Mouse (Mus musculus): ENCODE results near the gene Oser1. TPM values are rescaled to one million over a fixed set of nuclear protein-coding genes. Genes with fewer than 3 reads are reported as not detected.

Gene Oser1
- polyA plus RNA-seq, 1 experiment = 9.0 TPM

DNA sequence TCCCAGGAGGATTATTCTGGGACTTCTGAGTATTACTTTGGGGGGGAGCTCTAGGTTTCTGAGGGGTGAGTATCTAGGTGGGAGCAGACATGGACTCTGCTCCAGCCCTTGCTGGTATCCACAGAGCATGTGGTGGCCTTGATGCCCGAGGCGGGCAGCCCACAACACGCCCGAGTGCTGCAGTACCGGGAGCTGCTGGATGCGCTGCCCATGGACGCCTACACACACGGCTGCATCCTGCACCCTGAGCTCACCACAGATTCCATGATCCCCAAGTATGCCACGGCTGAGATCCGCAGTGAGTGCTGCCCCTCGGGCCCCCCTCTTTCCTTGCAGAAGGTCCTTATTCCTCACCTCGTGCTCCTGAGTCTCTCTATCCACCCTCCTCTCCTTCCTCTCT lies 22.9 kb upstream of the Oser1 start:
- WGBS = 81% methylated on average over 12 of the region's 12 CpGs

DNA sequence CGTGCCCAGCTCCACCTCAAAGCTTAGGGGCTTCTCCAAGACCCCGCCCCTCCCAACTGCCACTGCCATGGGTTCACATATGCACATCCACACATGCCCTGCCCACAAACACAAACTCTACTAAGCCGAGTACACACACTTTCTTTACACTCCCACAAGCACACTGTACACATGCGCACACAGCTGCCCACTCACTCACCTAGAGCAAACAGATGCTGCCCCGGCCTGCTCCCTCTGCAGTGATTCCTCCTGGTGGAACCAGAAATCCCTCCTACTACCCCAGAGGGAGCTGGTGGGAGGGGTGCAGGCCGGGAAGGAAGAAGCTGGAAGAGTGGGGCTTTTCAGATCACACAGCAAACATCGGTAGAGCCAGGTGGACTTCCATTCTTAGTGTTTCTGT lies 19.5 kb upstream of the Oser1 start:
- Histone ChIP-seq H3K27me3 (ENCODE audit: control insufficient read depth, insufficient read depth, low read length) (no peaks in the 10 kb centered on the region), H3K4me3 (ENCODE audit: extremely low read depth, insufficient read depth, insufficient read length) (no peak overlapping the region), H3K36me3 (ENCODE audit: control insufficient read depth, insufficient read depth, low read length) (no peaks in the 10 kb centered on the region), H3K4me1 (ENCODE audit: control insufficient read depth, insufficient read depth, insufficient read length) (no peaks in the 10 kb centered on the region), H3K27ac (ENCODE audit: insufficient read depth, low read length) (no peak overlapping the region)
- 65% methylated on average over 7 of the region's 7 CpGs for WGBS
- no peak for DNase-seq (ENCODE audit: low read depth in 1 of 2, low spot score in 2 of 2)
- TF ChIP-seq POLR2A (IDR thresholded peaks at IDR 0.05; ENCODE audit: low read depth, low read length) (no peak), CTCF (IDR thresholded peaks at IDR 0.05; ENCODE audit: extremely low read depth, insufficient read depth, insufficient read length, insufficient replicate concordance) (no peak)

More for the DNA sequence above, 22.9 kb upstream of the Oser1 start:
- Histone ChIP-seq H3K4me3 (ENCODE audit: extremely low read depth, insufficient read depth, insufficient read length) (no peak overlapping the region), H3K36me3 (ENCODE audit: control insufficient read depth, insufficient read depth, low read length) (no peaks in the 10 kb centered on the region), H3K4me1 (ENCODE audit: control insufficient read depth, insufficient read depth, insufficient read length) (no peaks in the 10 kb centered on the region), H3K27me3 (ENCODE audit: control insufficient read depth, insufficient read depth, low read length) (no peaks in the 10 kb centered on the region), H3K27ac (ENCODE audit: insufficient read depth, low read length) (no peak overlapping the region)
- TF ChIP-seq POLR2A (IDR thresholded peaks at IDR 0.05; ENCODE audit: low read depth, low read length) (no peak), CTCF (IDR thresholded peaks at IDR 0.05; ENCODE audit: extremely low read depth, insufficient read depth, insufficient read length, insufficient replicate concordance) (no peak)
- no peak for DNase-seq (ENCODE audit: low read depth in 1 of 2, low spot score in 2 of 2)

DNA sequence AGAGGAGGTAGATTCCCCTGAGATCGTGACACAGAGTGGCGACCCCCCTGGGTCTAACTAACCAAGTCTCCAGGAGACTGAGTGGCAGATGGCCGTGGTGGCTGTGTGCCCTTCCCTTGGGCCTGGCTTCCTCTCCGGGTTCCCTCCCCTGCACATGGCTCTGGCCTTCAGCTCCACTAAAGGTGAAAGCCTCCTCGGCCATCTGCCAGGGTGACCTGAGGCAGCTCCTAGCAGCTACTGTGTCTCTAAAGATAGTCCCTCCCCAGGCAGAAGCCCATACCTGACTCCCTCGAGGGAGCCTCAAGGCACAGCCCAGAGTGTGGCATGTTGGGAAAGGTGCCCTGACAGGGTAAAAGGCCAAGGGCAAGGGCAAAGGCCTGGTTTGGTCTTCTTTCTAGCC lies 19.0 kb upstream of the Oser1 start:
- H3K36me3 ChIP-seq (ENCODE audit: control insufficient read depth, insufficient read depth, low read length) = no peaks in the 10 kb centered on the region
- no peak overlapping the region for H3K27ac ChIP-seq (ENCODE audit: insufficient read depth, low read length)
- no peak for DNase-seq (ENCODE audit: low read depth in 1 of 2, low spot score in 2 of 2)
- H3K27me3 ChIP-seq (ENCODE audit: control insufficient read depth, insufficient read depth, low read length) = peaks cover 3% of the 10 kb centered on the region
- H3K4me3 ChIP-seq (ENCODE audit: extremely low read depth, insufficient read depth, insufficient read length) = no peak overlapping the region
- WGBS = 56% methylated on average over 6 of the region's 6 CpGs
- TF ChIP-seq CTCF (IDR thresholded peaks at IDR 0.05; ENCODE audit: extremely low read depth, insufficient read depth, insufficient read length, insufficient replicate concordance) = no peak
- TF ChIP-seq POLR2A (IDR thresholded peaks at IDR 0.05; ENCODE audit: low read depth, low read length) = no peak
- no peaks in the 10 kb centered on the region for H3K4me1 ChIP-seq (ENCODE audit: control insufficient read depth, insufficient read depth, insufficient read length)

DNA sequence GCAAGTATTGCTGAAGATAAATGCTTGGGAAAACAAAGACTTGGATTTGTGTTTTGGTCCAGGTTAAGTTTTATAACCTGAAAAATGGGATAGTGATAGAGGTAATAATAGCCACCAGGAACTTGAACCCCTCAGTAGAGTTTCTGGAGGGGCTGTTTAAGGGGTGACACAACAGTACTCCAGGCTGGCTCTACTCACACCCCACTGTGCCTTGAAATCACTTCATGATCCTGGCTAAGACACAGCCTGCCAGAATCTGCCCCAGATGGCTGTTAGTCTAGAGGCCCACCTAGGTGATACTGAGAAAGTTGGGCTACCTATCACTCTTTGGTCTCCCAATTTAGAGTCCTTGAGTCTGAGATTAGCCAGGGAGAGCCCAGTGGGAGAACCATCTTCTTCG lies 15.0 kb upstream of the Oser1 start:
- WGBS = 63% methylated on average over 1 of the region's 1 CpGs
- H3K4me3 ChIP-seq (ENCODE audit: extremely low read depth, insufficient read depth, insufficient read length) = no peak overlapping the region
- H3K27me3 ChIP-seq (ENCODE audit: control insufficient read depth, insufficient read depth, low read length) = peaks cover 5% of the 10 kb centered on the region
- no peak overlapping the region for H3K27ac ChIP-seq (ENCODE audit: insufficient read depth, low read length)
- no peak for DNase-seq (ENCODE audit: low read depth in 1 of 2, low spot score in 2 of 2)
- H3K4me1 ChIP-seq (ENCODE audit: control insufficient read depth, insufficient read depth, insufficient read length) = no peaks in the 10 kb centered on the region
- no peaks in the 10 kb centered on the region for H3K36me3 ChIP-seq (ENCODE audit: control insufficient read depth, insufficient read depth, low read length)
- TF ChIP-seq CTCF (IDR thresholded peaks at IDR 0.05; ENCODE audit: extremely low read depth, insufficient read depth, insufficient read length, insufficient replicate concordance) (no peak), POLR2A (IDR thresholded peaks at IDR 0.05; ENCODE audit: low read depth, low read length) (no peak)

DNA sequence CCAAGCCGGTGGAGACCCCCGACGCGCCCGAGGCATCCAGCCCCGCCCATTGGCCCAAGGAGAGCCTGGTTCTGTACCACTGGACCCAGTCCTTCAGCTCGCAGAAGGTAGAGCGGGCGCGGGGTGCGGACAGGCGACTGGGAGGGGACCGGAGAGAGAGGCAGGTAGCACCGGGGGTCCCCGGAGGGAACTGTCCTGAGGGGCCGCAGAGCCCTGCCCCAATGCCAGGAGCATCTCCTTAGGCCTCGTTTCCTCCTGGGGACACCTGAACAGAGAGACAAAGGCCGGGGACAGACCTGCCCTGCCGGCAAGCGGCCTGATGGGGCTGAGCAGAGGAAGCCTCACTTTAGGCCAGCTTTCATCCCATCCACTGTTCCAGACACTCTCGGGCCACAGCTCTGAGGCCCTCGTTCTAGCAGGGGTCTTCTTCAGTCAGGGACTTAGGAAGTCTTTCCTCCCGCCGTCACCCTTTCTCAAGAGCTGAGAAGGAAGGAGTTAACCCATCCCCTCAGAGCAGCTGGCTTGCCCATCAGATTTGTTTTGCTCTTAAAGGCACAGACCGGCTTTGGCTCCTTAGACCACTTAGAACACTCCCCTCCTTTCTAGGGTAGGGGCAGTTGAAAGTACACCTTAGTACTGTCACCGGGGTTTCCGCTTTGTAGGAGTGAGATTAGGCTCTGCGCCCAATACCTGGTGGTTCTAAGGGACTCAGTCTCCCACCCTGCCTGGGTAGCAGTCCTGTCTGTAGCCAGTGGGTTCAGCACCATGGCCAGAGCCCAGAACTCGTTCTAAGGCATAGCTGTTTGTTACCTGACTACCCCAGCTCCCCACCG lies 14.3 kb upstream of the Oser1 start:
- 8% methylated on average over 30 of the region's 30 CpGs for WGBS
- Histone ChIP-seq H3K4me1 (ENCODE audit: control insufficient read depth, insufficient read depth, insufficient read length) (no peaks in the 10 kb centered on the region), H3K36me3 (ENCODE audit: control insufficient read depth, insufficient read depth, low read length) (no peaks in the 10 kb centered on the region), H3K27me3 (ENCODE audit: control insufficient read depth, insufficient read depth, low read length) (peaks cover 5% of the 10 kb centered on the region), H3K27ac (ENCODE audit: insufficient read depth, low read length) (no peak overlapping the region), H3K4me3 (ENCODE audit: extremely low read depth, insufficient read depth, insufficient read length) (no peak overlapping the region)
- DNase-seq (ENCODE audit: low read depth in 1 of 2, low spot score in 2 of 2) = no peak
- no peak for TF ChIP-seq POLR2A (IDR thresholded peaks at IDR 0.05; ENCODE audit: low read depth, low read length)
- no peak for TF ChIP-seq CTCF (IDR thresholded peaks at IDR 0.05; ENCODE audit: extremely low read depth, insufficient read depth, insufficient read length, insufficient replicate concordance)

DNA sequence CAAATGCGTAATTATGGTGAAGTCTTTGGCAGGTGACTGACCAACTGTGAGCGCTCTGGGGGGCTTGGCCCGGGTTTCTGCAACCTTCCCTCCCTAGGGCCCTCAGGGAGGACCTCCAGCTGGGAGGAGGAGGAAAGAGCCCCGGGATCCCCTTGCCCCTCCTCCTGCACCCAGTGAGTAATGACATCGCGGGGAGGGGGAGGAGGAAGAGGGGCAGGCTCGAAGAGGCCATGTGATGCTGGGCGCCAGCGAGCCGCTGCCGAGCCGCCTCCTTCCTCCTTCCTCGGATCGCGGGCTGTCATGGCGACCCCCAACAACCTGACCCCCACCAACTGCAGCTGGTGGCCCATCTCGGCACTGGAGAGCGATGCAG lies 13.7 kb upstream of the Oser1 start, which contains the start of gene Gdap1l1:
Gene Gdap1l1 (plus strand): TSS at position 231 of the 373 bp plus-strand sequence.
- no peak within 1 kb of the TSS for H3K27ac ChIP-seq (ENCODE audit: insufficient read depth, low read length)
- H3K4me1 ChIP-seq (ENCODE audit: control insufficient read depth, insufficient read depth, insufficient read length) = no peaks in the 10 kb centered on the region
- no peak for DNase-seq (ENCODE audit: low read depth in 1 of 2, low spot score in 2 of 2)
- TF ChIP-seq POLR2A (IDR thresholded peaks at IDR 0.05; ENCODE audit: low read depth, low read length) (no peak), CTCF (IDR thresholded peaks at IDR 0.05; ENCODE audit: extremely low read depth, insufficient read depth, insufficient read length, insufficient replicate concordance) (no peak)
- no peak within 1 kb of the TSS for H3K4me3 ChIP-seq (ENCODE audit: extremely low read depth, insufficient read depth, insufficient read length)
- H3K27me3 ChIP-seq (ENCODE audit: control insufficient read depth, insufficient read depth, low read length) = peaks cover 5% of the 10 kb centered on the region
- no peaks in the 10 kb centered on the region for H3K36me3 ChIP-seq (ENCODE audit: control insufficient read depth, insufficient read depth, low read length)
- 5% methylated on average over 18 of the region's 18 CpGs for WGBS

DNA sequence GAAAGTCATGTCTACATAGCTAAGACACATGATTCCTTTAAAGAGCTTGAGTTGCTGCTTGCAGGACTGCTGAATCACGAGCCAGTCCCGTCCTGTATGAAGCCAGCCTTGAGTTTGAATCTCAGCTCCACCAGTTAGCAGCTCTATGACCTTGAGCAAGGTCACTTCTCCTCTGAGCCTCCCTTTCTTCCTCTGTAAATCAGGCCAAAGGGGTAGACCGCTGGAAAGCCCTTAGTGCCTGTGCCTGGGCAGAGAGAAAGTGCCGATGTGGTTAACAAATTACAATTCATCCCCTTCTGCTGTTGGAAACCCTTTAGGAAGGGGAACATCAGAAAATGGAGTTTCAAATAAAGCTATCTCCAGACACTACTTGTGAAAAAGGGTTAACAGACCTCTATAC lies 13.3 kb upstream of the Oser1 start:
- no peak overlapping the region for H3K27ac ChIP-seq (ENCODE audit: insufficient read depth, low read length)
- H3K36me3 ChIP-seq (ENCODE audit: control insufficient read depth, insufficient read depth, low read length) = no peaks in the 10 kb centered on the region
- TF ChIP-seq POLR2A (IDR thresholded peaks at IDR 0.05; ENCODE audit: low read depth, low read length) (no peak), CTCF (IDR thresholded peaks at IDR 0.05; ENCODE audit: extremely low read depth, insufficient read depth, insufficient read length, insufficient replicate concordance) (no peak)
- no peaks in the 10 kb centered on the region for H3K4me1 ChIP-seq (ENCODE audit: control insufficient read depth, insufficient read depth, insufficient read length)
- peaks cover 5% of the 10 kb centered on the region for H3K27me3 ChIP-seq (ENCODE audit: control insufficient read depth, insufficient read depth, low read length)
- 49% methylated on average over 4 of the region's 4 CpGs for WGBS
- no peak for DNase-seq (ENCODE audit: low read depth in 1 of 2, low spot score in 2 of 2)
- no peak overlapping the region for H3K4me3 ChIP-seq (ENCODE audit: extremely low read depth, insufficient read depth, insufficient read length)

All from spleen, adult 2 months (tissue).